Mouse (Mus musculus) granulocyte monocyte progenitor cell, adult 5-6 weeks (primary cell): ENCODE results near the gene U2af1l4. TPM values are rescaled to one million over a fixed set of nuclear protein-coding genes. Genes with fewer than 3 reads are reported as not detected.
A peak's percentile ranks its signal among the peaks of the same experiment; 100 is the strongest.

ENCODE experiments used
- ATAC-seq: replicated peaks from 2 replicates; pipeline ENCODE4 v1.8.0; 2016; ENCODE audit warnings: mild to moderate bottlenecking, moderate TSS enrichment, inconsistent platforms; ENCODE audit not compliant: poor library complexity, severe bottlenecking
- total RNA-seq, 2 experiments: library from RNA; stranded (forward) in 1 of 2; stranded (reverse) in 1 of 2; fragments of 200-712, 200-1000 nt in 1 of 2; fragments of >200 nt in 1 of 2; fragmentation: Nextera tagmentation in 1 of 2; gene quantifications; 2 replicates each; pipeline ENCODE4 v1.2.3; 2014 to 2017

U2af1l4 gene
- total RNA-seq, 2 experiments from 2014 or later = 38.5 to 58.6 TPM

- peak; percentile 86 for ATAC-seq
These were observed 10.7 kb upstream of the U2af1l4 start, which contains the start of the genes Hspb6 and Proser3 for GRCm38 (mm10) chr7:30552102-30553020. Gene Hspb6 (plus strand): TSS chr7:30552178. Gene Proser3 (minus strand): TSS chr7:30552299.

DNA sequence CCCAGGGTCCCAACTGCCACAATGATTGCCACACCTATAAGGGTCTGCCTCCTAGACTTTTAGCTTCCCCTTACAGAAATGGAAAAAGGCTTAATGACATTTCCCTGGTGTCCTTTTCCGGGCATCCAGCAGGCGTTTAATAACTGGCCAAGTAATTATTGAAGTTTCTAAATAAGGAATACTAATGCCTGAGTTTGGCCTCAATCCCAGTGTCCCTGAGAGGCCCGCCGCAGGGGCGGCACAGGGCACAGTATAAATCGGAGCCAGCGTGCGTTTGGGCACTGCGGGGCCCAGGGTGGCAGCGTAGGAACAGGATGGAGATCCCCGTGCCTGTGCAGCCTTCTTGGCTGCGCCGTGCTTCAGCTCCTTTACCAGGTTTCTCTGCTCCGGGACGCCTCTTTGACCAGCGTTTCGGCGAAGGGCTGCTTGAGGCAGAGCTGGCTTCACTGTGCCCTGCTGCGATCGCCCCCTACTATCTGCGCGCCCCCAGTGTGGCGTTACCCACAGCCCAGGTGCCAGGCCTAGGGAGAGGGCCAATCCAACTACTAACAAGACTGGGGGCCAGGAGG lies 10.0 kb upstream of the U2af1l4 start:
- ATAC-seq = 0 out of 2 replicates have a peak, but pooled peaks have one; percentile 12

DNA sequence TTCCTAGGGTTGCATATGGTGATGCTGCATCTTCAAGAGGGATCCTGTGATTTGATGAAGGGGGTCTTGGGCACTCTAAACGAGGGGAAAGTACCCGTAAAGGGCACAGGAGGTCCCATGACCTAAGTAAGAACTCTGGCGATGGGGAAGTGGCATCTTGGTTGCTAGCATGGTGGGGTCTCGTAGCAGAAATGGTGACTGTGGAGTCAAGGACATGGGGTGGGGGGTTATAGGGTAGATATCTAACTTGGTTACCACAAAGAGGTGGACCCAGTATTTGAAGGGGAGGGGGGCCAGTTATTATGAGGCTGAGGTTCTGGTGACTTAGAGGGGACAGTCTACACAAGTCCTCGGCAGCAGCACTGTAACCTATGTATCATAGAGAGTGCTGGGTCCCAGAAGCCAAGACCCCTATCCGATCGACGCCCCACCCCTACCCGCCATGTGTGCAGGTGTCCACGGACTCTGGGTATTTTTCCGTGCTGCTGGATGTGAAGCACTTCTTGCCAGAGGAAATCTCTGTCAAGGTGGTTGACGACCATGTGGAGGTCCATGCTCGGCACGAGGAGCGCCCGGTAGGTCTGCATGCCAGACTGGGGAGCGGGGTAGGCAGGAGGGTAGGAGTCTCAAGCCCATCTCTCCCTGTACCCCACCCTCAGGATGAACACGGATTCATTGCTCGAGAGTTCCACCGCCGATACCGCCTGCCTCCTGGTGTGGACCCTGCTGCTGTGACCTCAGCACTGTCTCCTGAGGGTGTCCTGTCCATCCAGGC lies 9.1 kb upstream of the U2af1l4 start:
- ATAC-seq = no peak

- ATAC-seq = no peak
These were observed 6.1 kb upstream of the U2af1l4 start for GRCm38 (mm10) chr7:30556894-30557536.

- ATAC-seq = no peak
These were observed 5.1 kb upstream of the U2af1l4 start for GRCm38 (mm10) chr7:30557901-30558514.

DNA sequence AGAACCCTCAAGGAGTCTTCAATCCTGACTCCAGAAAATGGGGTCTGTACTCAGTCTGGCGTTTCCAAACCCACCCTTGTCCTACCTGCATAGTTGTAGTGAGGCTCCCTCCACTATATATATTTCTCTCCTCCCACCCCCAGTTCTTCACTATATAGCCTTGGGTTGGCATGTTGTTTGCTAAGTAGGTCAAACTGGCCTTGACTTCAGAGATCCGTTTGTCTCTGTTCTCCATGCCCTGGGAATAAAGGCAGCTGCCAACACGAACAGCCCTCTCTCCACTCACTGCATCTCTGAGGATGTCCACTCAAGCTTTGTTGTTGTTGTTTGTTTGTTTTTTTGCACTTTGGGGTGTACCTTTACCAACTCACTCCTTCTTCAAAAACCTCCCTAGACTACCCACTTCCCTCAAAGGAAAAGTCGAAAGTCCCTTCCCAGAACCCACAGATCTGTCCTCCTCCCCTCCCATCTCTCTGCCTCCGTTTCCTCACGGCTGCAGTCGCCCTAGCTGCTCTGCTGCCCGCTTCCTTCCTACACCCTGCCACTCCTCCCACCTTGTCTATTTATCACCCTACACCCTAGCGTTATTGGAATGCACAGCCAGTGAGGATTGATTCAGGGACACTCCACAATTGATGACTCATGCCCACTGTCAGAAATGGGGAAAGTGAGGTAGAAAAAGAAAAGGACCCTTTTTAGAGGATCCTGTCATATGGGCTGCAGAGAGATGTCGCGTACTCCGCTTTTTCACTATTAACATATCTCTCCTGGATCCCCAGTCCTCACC lies 4.3 kb upstream of the U2af1l4 start:
- ATAC-seq = 0 out of 2 replicates have a peak, but pooled peaks have one; percentile 9

GRCm38 (mm10) chr7:30559443-30559954 lies 3.6 kb upstream of the U2af1l4 start, which contains the start of gene Lin37:
Gene Lin37 (minus strand): TSS chr7:30559838.
- ATAC-seq = peak; percentile 75

DNA sequence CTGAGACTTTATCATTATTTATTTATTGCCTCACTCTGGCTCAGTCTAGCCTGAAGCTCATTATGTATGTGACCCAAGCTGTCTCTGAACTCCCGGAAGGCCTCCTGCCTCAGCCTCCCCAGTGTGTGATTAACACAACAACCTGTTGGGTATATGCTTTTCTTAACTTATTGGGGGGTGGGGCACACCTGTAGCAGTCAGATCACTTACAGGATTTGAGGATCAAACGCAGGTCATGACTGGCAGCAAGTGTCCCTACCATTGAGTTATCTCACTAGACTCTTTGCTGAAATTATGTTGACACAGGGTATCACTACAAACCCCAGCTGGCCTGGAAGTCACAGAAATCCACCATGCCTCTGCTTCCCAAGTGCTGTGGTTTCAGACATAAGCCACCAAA lies 2.8 kb upstream of the U2af1l4 start:
- ATAC-seq = no peak

DNA sequence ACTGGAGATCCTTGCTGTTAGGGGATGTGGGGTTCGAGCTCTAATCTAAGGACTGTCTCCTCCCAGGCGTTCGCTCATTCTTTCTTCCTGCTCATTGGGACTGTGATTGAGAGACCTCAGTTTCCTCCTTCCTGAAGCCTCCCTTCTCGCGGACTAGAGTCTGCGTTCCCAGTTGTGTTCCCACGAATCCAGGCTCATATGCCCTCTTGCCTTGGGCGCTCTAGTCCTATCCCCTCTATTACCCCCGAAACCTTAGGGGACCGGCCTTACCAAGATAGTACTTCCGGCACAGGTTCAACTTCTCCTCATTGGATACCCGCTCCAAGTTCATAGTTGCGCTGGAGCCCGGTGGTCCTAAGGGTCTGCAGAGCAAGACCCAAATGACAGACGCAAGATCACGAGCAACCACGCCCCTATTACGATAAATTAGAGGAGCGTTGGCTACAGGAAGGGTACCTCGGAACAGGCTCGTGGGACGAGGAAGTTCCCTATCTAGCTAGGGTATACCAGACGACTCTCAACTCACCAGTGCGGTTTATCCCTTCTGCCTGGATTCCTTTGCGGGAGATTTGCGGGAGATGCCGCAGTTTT lies 480 bp upstream of the U2af1l4 start:
- ATAC-seq = peak; percentile 10; the same call in 1 of the 2 replicates

DNA sequence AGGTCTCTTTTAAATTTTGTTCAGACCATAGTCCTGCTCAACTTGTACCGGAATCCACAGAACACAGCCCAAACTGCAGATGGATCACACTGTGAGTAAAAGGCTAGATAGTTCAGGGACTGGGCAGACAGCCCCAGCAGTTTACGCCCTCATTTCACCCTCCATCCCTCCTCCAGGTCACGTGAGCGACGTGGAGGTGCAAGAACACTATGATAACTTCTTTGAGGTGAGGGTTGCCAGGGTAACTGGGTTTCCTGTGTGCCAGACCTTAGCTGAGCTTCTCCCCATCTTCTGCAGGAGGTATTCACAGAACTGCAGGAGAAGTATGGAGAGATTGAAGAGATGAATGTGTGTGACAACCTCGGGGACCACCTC lies 792 bp downstream of the U2af1l4 start:
- ATAC-seq = no peak

GRCm38 (mm10) chr7:30564970-30565571 lies 2.0 kb downstream of the U2af1l4 start, which contains the start of gene Igflr1:
Gene Igflr1 (plus strand): TSS chr7:30565427.
- ATAC-seq = no peak

GRCm38 (mm10) chr7:30566033-30566432 lies 2.9 kb downstream of the U2af1l4 start:
- no peak for ATAC-seq

DNA sequence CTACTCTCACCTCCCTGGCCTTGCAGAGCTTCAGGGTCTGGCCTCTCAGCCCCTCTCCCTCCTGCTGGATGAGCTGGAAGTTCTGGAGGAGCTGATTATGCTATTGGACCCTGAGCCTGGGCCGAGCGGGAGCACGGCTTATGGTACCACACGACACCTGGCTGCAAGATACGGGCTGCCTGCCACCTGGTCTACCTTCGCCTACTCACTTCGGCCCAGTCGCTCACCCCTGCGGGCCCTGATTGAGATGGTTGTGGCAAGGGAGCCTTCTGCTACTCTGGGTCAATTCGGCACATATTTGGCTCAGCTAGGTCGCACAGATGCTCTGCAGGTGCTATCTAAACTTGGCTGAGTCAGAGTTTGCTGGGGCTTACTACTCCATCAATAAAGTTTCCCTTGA lies 4.5 kb downstream of the U2af1l4 start:
- no peak for ATAC-seq

GRCm38 (mm10) chr7:30572389-30572788 lies 9.3 kb downstream of the U2af1l4 start:
- ATAC-seq = no peak

DNA sequence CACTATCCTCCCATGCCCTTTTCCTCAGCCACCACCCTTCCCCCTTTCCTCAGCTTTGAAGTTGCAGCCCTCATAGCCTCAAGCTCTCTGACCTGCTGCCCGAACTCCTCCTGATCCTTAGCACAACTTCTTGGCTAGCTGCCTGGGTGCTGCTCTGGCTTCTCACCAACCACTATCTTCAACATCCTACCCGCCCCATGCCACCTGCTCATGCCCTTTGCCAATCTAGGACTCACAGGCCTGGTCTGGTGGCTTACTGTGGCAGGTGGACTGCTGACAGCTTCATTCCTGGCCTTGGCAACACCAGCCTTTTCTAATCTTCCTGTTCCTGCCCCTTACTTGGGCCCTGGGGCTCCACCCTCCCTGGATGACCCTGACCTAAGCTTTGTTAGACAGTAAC lies 9.9 kb downstream of the U2af1l4 start:
- ATAC-seq = no peak

- ATAC-seq = no peak
These were observed 16.8 kb downstream of the U2af1l4 start for GRCm38 (mm10) chr7:30579950-30580349.

DNA sequence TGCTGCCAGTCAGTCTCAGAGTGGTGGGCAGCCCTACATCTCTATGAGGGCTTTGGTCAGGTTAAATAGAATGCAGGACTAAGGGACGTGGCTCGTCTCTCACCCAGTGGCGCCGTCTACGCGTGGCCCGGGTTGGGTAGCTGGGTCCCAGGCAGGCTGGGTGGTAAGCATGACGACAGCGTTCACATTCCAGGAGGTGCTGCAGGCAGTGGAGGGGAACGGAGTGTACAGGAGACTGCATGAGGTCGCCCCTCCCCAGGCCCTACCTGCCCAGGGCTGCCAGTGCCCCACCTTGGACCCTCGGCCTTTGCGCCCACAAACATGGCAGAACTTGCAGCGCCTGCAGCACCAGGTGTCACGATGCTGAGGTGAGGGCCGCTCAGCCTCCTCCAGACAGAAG lies 18.4 kb downstream of the U2af1l4 start:
- ATAC-seq = no peak

DNA sequence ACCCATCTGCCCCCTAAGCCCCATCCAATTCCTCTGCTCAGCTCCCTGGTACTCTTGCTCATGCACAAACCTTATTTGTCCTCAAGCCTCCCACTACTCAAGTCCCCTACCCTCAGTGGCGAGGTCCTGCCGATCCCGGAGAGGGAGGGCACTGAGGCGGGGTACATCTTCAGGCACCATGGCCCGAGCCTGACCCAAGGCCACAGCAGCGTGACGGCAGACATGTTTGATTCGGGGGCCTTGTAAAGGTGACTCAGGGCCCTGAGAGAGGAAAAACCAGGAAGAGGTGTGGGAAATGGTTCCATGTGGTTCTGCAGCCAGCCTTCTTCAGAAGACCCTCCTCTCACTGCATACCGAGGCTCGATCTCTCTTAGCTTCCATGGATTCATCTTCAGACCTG lies 21.2 kb downstream of the U2af1l4 start:
- ATAC-seq = no peak
